Comparison of ENCODE assay signal across 13 mouse cellular contexts in genomic region chr17:85872903-85873413, GRCm38 (mm10).
"Had no signal": no experiment of that assay in that cellular context is flagged by ENCODE, and none has a peak within 500 bp of the region (broad histone marks: within the 10 kb centered on the region; RNA-seq: fewer than 3 reads in every experiment).

No protein-coding gene starts in this region.

- H3K9me3 ChIP-seq: midbrain, embryonic 10.5 days; midbrain, embryonic 15.5 days; neural tube, embryonic 13.5 days had no signal

- DNase-seq: kidney, adult 11 months; kidney, postnatal 14 days; layer of hippocampus, adult 9-11 months; layer of hippocampus, postnatal 36 days; lung, embryonic 14.5 days; lung, postnatal 10 days; lung, postnatal 4 days; thymus, adult 18-20 months; thymus, postnatal 14 days had no signal

- H3K27ac ChIP-seq: midbrain, embryonic 10.5 days had no signal

- H3K9ac ChIP-seq: lung, embryonic 14.5 days; midbrain, embryonic 15.5 days; neural tube, embryonic 13.5 days had no signal

- H3K4me3 ChIP-seq: midbrain, embryonic 10.5 days; midbrain, embryonic 15.5 days; neural tube, embryonic 13.5 days had no signal

- ATAC-seq: midbrain, embryonic 15.5 days had no signal

- H3K4me2 ChIP-seq: liver, embryonic 11.5 days; lung, embryonic 14.5 days had no signal

- H3K36me3 ChIP-seq: midbrain, embryonic 10.5 days; midbrain, embryonic 15.5 days; neural tube, embryonic 13.5 days had no signal
